Mouse (Mus musculus) c-Kit-positive CD71-negative TER-119-negative erythroid progenitor cells, embryonic 14.5 days (primary cell): ENCODE data around the gene Nod2.

Experiments
- DNase-seq: peaks from one replicate; pipeline ENCODE4 v3.0.0-alpha.2; 2013; ENCODE audit warnings: low read depth

Nod2 gene

GRCm38 (mm10) chr8:88646837-88647778, at the start of gene Nod2:
Gene Nod2, plus strand, starts transcription at chr8:88647315.
- peak; percentile 64 for DNase-seq

DNA sequence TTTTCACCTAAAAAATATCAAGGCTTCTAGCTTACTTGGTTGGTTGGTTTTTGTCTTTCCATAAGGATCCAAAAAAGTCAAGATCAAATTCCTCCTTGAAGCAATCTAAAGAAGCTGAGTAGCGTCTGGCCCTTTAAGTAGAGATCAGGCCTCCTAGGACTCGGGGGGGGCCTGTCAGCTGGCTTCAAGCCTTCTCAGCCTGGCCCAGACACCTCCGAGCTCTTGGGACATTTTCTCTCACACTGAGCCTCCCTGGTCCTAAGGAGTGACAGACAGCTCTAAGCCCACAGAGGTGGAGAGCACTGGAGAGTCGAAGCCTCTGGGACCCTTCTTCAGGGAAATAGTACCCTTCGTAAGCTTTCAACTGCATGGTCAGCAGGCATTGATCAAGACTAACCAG, 48.5 kb upstream of the Nod2 start:
- no peak for DNase-seq

GRCm38 (mm10) chr8:88599491-88599890, 47.6 kb upstream of the Nod2 start:
- DNase-seq, result no peak

DNA sequence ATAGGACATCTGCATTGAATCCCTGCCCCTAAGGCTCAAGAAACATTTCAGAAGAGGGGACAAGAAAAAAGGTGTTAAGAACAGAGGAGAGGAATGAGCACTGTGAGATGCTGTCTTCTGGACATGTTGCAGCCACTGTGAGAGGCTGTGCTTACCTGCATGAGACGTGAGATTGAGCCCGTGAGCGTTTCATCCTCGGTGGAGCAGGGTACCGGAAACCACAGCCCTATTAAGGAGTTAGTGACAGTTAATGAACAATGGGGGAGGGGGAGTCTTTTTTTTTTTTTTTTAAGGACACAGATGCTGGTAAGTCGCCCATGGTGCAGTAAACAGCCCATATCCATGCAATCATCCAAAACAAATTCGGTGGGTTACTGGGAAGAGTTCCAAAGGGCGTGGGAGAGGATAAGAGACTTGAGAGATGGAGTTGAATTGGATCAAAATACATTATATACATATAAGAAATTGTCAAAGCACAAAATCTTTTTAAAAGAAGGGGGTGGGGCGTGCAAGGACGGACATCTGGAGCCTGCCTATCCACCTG, 43.6 kb upstream of the Nod2 start:
- DNase-seq, result no peak

- DNase-seq, result no peak
These were observed 42.8 kb upstream of the Nod2 start for GRCm38 (mm10) chr8:88604065-88605038.

DNA sequence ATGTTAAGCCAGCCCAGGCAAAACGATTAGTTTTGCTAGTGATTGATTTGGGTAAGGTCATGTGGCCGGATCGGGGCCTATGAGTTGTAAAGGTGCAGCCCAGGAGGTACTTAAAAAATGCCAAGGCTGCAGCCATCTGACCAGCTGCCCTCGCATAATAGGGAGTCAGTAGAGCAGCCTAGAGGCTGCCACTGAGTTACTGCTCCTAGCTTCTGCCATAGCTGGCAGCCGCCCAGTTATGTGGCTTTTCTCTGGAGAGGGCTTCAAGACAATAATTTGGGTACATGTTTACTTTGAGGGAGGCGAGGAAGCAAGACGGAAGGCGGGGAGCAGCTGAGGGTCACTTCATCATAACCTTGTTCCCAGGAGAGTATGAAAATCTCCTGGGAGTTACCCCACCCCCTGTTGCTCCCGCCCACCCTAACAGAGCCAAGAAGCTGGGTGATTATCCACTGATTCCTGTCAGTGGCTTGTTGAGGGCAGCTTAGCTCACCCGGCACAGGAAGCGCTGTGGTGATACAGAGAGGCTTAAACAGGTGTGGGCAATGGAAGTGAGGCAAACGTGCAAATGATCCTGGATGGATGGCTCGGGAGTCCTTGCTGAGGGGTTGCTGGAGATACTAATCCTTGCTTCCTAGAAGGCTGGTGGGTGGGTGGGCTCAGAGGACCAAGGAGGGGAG, 41.6 kb upstream of the Nod2 start:
- no peak for DNase-seq

DNA sequence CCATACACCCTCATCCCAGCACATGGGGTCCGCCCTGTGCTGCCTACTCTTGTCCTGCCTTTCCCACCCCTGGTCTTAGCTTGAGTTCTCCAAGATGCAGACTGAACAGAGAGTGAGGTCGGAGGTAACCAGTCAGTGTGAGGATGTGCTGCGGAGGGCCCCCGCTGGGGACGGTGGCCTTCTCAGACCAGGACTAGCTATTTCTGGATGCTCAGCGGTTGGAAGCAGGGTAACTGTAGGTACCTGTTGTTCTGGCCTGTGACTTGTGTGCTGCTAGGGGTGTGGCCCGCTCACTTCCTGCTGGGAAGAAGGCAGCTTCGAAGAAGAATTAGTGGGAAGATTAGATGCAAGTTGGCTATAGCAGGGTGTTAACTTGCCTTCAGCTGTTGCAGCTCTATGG, 38.1 kb upstream of the Nod2 start:
- no peak for DNase-seq

DNA sequence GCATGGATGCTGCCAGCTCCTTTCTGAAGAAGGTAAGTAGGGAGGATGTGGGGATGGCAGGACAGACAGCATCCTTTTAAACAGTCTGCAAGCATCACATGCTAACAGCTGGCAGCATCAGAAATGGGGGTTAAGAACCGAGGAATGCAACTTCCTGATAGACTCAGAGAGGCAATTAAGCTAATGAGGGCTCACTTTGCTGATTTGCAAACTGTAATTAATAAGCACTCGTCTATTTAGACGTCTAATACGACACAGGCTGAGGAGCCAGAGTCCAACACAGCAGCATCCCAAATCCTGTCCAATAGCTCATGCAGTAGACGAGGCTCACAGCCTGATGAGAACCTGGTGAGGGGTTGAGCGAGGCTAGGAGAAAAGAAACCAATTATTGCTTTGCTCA, 36.8 kb upstream of the Nod2 start:
- DNase-seq, result no peak

- DNase-seq, result no peak
These were observed 32.1 kb upstream of the Nod2 start for GRCm38 (mm10) chr8:88614981-88615380.

GRCm38 (mm10) chr8:88618612-88619011, 28.5 kb upstream of the Nod2 start:
- no peak for DNase-seq

GRCm38 (mm10) chr8:88619513-88619912, 27.6 kb upstream of the Nod2 start:
- DNase-seq, result no peak

- DNase-seq, result no peak
These were observed 26.2 kb upstream of the Nod2 start for GRCm38 (mm10) chr8:88620931-88621330.

- DNase-seq, result peak; percentile 56
These were observed 25.7 kb upstream of the Nod2 start for GRCm38 (mm10) chr8:88621408-88621807.

DNA sequence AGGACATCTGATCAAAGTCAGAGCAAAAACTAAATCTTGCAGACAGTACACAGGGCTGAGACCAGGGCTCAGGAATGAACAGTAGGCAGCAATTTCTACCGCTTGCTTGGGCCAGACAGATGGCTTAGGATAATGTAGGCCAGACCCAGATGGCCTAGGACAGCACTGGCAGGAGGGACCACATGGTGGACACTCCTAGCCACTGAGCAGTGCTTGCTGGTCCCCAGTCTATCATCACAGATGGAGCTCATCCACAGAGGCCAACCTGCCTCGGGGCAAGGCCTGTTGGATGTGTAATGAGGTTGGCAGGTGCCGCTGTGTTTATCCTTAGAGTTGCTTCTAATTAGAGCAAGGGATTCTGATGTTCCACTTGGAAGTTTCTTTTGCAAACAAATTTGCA, 23.8 kb upstream of the Nod2 start:
- no peak for DNase-seq

- no peak for DNase-seq
These were observed 22.8 kb upstream of the Nod2 start for GRCm38 (mm10) chr8:88624276-88624675.

- no peak for DNase-seq
These were observed 20.7 kb upstream of the Nod2 start for GRCm38 (mm10) chr8:88626433-88626832.

DNA sequence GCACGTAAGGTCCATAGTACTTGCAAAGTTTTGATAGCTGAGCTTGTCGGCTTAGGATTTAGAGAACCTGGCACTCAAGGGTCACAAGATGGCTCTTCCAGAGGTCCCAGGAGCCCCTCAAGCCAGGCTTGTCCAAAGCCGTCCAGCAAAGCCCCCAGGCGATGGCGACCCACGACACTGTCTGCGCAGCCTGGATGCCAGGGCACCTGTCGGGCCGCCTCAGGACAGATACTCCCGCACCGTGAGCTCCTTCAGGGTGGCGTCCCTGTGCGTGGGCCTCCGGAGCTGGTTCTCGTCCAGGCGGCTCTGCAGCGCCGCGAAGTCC, 20.2 kb upstream of the Nod2 start:
- DNase-seq, result no peak

DNA sequence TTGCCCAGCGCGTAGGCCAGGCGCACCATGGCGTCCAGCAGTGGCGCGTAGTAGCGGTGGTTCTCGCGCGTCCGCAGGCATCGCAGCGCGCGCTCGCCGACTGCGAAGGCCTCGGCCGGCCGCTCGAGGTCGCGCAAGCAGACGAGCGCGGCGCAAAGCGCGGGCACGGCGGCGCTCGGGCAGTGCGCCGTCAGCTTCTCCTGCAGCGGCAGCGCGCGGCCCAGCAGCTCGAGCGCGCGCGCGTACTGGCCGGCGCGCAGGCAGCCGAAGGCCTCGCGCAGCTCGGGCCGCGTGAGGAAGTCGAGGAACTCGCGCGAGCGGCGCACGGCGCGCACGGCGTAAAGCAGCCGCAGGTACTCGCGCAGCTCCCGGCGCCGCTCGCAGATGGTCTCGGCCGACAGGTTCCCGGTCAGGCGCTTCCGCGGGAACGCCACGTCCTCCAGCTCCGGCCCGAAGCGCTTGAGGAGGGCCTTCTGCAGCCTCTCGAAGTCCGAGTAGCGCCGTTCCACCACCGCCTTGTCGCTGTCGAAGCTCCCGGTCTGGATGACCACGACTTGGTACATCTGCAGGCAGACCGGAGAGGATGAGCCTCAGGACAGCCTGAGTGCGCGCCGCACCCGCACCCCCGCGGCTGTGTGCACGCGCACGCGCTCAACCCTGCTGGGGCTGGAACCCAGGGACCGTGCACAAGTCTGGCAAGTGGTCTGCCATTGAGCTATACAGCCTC, 19.7 kb upstream of the Nod2 start:
- DNase-seq, result no peak

DNA sequence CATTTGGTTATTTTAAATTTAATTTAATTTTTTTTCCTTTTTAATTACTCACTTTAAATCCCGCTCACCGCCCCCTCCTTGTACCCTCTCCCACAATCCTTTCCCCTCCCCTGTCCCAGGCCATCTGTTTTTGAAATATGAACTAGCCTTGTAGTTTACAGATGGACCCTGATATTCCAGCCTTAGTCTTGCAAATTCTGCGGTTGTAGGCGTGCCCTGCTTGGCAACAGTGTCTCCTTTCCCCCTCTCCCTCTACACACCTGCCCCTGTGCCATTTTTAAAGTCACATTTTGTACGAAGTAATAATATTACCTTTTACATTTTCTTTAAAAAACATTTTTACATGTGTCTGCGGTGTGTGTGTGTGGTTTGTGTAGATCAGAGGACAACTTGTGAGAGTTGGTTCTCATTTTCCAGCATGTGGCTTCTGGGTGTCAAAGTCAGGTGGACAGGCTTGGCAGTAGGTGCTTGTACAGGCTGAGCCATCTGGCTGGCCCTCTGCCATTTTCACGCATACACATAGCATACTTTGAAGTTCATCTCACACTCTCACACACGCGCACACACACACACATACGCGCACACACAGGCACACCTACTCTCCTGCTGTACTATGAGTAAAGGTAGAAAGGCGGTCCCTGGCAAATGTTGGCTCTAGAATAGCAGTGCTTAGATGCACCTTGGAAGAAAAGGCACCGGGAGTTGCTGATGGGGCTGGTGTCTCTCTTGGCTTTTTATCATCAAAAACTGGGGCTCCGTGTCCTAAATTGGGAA, 18.9 kb upstream of the Nod2 start:
- DNase-seq, result no peak

- DNase-seq, result no peak
These were observed 16.9 kb upstream of the Nod2 start for GRCm38 (mm10) chr8:88630225-88630624.

DNA sequence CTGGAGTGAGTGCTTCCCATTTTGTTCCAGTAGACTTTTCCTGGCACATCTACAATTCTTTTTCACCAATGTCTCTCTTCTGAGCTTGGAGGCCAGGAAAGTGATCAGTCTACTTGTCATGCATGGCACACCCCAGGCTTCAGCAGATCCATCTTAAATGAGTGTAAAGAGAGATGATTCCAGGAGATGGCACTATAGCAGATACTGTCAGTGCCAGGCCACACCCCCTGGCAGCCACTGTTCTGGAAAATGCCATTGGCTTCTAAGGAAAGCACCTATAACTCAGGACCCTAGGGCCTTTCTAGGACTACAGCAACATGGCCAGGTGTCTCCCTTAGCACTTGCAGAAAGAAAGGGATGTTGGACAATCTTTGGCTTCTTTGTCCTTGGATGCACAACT, 16.0 kb upstream of the Nod2 start:
- no peak for DNase-seq
